Mouse (Mus musculus): ENCODE results near the gene Grid1. TPM values are rescaled to one million over a fixed set of nuclear protein-coding genes. Genes with fewer than 3 reads are reported as not detected.

Gene Grid1
- polyA plus RNA-seq, 1 experiment from 2014 or later = 1.5 TPM

DNA sequence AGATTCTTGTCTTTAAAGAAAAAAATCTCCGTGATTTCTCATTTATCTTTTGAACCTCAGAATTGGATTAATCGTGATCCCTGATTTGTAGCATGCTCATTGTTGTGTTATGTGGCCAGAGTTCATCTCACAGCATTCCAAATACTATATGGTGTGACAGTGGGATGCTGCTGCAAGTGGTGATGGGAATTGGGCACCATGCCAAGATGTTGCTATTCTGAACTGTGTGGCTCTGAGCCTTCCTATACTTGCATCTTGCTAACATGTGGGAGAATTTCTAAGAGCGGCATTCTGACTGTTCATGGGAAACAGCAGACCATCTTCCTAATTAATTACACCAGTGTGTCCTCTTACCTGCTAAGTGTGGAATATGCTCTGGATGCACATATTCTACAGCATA lies 332.5 kb downstream of the Grid1 start:
- Histone ChIP-seq H3K4me1 (no peaks in the 10 kb centered on the region), H3K4me2 (no peak overlapping the region), H3K9ac (no peak overlapping the region), H3K4me3 (replicated peaks) (no peak overlapping the region), H3K36me3 (replicated peaks) (no peaks in the 10 kb centered on the region), H3K27ac (no peak overlapping the region), H3K27me3 (no peaks in the 10 kb centered on the region), H3K9me3 (no peaks in the 10 kb centered on the region)
- no peak for ATAC-seq (ENCODE audit: low FRiP score)
- 83% methylated on average over 3 of the region's 3 CpGs for whole genome bisulfite sequencing

DNA sequence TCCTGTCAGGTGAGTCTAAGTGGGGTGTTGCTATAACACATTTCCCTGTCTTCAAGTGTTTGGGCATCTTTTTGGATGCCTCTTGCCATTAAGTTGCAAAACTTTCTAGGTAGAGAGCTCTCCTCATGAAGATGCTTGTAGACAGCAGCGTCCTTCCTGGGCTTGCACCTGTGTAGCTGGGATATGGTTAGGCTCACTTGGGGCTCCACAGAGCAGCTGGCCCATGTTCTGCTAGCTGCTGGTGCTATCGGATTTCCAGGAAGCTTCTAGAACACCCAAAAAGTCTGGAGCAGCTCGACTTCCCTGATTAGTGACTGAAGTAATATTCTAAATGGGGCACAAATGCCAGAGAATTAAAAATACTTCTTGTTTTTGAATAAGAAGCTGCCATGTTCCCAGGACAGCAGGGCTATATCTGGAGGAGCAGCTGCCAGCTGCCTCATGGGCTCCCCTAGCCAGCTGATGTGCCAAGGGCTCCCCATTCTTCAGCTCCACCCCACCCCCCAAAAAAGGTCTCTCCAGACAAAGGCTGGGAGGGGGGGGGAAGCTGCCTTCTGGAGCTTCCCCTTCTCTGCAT lies 333.9 kb downstream of the Grid1 start:
- Histone ChIP-seq H3K27ac (no peak overlapping the region), H3K4me3 (replicated peaks) (no peak overlapping the region), H3K36me3 (replicated peaks) (no peaks in the 10 kb centered on the region), H3K27me3 (no peaks in the 10 kb centered on the region), H3K9ac (no peak overlapping the region), H3K4me2 (no peak overlapping the region), H3K4me1 (no peaks in the 10 kb centered on the region), H3K9me3 (no peaks in the 10 kb centered on the region)
- WGBS = 74% methylated on average over 3 of the region's 3 CpGs
- no peak for ATAC-seq (ENCODE audit: low FRiP score)

GRCm38 (mm10) chr14:35154364-35154763 lies 334.5 kb downstream of the Grid1 start:
- Histone ChIP-seq H3K4me2 (no peak overlapping the region), H3K27ac (no peak overlapping the region), H3K4me1 (no peaks in the 10 kb centered on the region), H3K9me3 (no peaks in the 10 kb centered on the region), H3K9ac (no peak overlapping the region), H3K27me3 (no peaks in the 10 kb centered on the region), H3K36me3 (replicated peaks) (no peaks in the 10 kb centered on the region), H3K4me3 (replicated peaks) (no peak overlapping the region)
- 66% methylated on average over 3 of the region's 3 CpGs for WGBS
- no peak for ATAC-seq (ENCODE audit: low FRiP score)

GRCm38 (mm10) chr14:35157069-35157655 lies 337.3 kb downstream of the Grid1 start:
- 80% methylated on average over 7 of the region's 7 CpGs for WGBS
- Histone ChIP-seq H3K9ac (no peak overlapping the region), H3K36me3 (replicated peaks) (no peaks in the 10 kb centered on the region), H3K4me3 (replicated peaks) (no peak overlapping the region), H3K4me2 (no peak overlapping the region), H3K27ac (no peak overlapping the region), H3K4me1 (no peaks in the 10 kb centered on the region), H3K9me3 (no peaks in the 10 kb centered on the region), H3K27me3 (no peaks in the 10 kb centered on the region)
- 0 out of 2 replicates have a peak, but pooled peaks have one; percentile 9 for ATAC-seq (ENCODE audit: low FRiP score)

DNA sequence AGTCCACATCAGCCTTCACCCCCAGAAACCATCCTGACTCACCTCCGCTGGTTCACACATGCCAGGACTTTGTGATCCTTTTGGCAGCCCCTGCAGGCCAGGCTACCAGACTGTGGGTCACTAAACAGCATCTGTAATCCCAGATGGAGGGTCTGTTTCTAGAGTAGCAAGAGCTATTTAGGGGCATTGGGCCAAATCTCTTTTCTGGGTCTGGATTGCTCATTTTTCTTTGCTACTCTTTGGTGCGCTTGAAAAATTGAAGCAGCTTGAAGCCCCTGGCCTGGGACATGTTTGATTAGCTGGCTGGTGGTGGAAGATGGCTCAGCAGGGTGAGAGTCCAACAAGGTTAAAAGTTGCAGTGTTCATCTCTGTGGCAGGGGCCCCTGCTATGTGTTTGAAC lies 339.4 kb downstream of the Grid1 start:
- 88% methylated on average over 2 of the region's 2 CpGs for WGBS
- no peaks in the 10 kb centered on the region for H3K27me3 ChIP-seq
- H3K9me3 ChIP-seq = no peaks in the 10 kb centered on the region
- no peaks in the 10 kb centered on the region for H3K36me3 ChIP-seq (replicated peaks)
- no peak overlapping the region for H3K4me3 ChIP-seq (replicated peaks)
- no peak for ATAC-seq (ENCODE audit: low FRiP score)
- H3K4me1 ChIP-seq = no peaks in the 10 kb centered on the region
- no peak overlapping the region for H3K27ac ChIP-seq
- H3K4me2 ChIP-seq = no peak overlapping the region
- no peak overlapping the region for H3K9ac ChIP-seq

- H3K9me3 ChIP-seq = no peaks in the 10 kb centered on the region
- H3K36me3 ChIP-seq (replicated peaks) = no peaks in the 10 kb centered on the region
- no peaks in the 10 kb centered on the region for H3K4me1 ChIP-seq
- no peak overlapping the region for H3K4me2 ChIP-seq
- H3K9ac ChIP-seq = no peak overlapping the region
- H3K27ac ChIP-seq = no peak overlapping the region
- H3K4me3 ChIP-seq (replicated peaks) = no peak overlapping the region
- no peak for ATAC-seq (ENCODE audit: low FRiP score)
- WGBS = 84% methylated on average over 2 of the region's 2 CpGs
- no peaks in the 10 kb centered on the region for H3K27me3 ChIP-seq
Observed at GRCm38 (mm10) chr14:35167451-35167850, 347.5 kb downstream of the Grid1 start.

GRCm38 (mm10) chr14:35173861-35174260 lies 354.0 kb downstream of the Grid1 start:
- no peaks in the 10 kb centered on the region for H3K4me1 ChIP-seq

GRCm38 (mm10) chr14:35176021-35176420 lies 356.1 kb downstream of the Grid1 start:
- H3K36me3 ChIP-seq (replicated peaks) = no peaks in the 10 kb centered on the region
- H3K9me3 ChIP-seq = no peaks in the 10 kb centered on the region
- no peak overlapping the region for H3K9ac ChIP-seq
- H3K4me3 ChIP-seq (replicated peaks) = no peak overlapping the region
- ATAC-seq (ENCODE audit: low FRiP score) = no peak
- 92% methylated on average over 3 of the region's 3 CpGs for WGBS
- H3K4me2 ChIP-seq = no peak overlapping the region
- H3K27me3 ChIP-seq = no peaks in the 10 kb centered on the region
- H3K27ac ChIP-seq = no peak overlapping the region
- H3K4me1 ChIP-seq = no peaks in the 10 kb centered on the region

More at GRCm38 (mm10) chr14:35173861-35174260, 354.0 kb downstream of the Grid1 start:
- H3K27me3 ChIP-seq = no peaks in the 10 kb centered on the region
- ATAC-seq (ENCODE audit: low FRiP score) = no peak
- no peak overlapping the region for H3K9ac ChIP-seq
- 75% methylated on average over 1 of the region's 1 CpGs for WGBS
- H3K27ac ChIP-seq = no peak overlapping the region
- H3K36me3 ChIP-seq (replicated peaks) = no peaks in the 10 kb centered on the region
- H3K4me3 ChIP-seq (replicated peaks) = no peak overlapping the region
- no peaks in the 10 kb centered on the region for H3K9me3 ChIP-seq
- no peak overlapping the region for H3K4me2 ChIP-seq

- Histone ChIP-seq H3K9ac (no peak overlapping the region), H3K27me3 (no peaks in the 10 kb centered on the region), H3K4me3 (replicated peaks) (no peak overlapping the region), H3K27ac (no peak overlapping the region), H3K4me1 (no peaks in the 10 kb centered on the region), H3K9me3 (no peaks in the 10 kb centered on the region), H3K4me2 (no peak overlapping the region), H3K36me3 (replicated peaks) (no peaks in the 10 kb centered on the region)
- no peak for ATAC-seq (ENCODE audit: low FRiP score)
Observed at GRCm38 (mm10) chr14:35179076-35179475, 359.2 kb downstream of the Grid1 start.

GRCm38 (mm10) chr14:35185399-35185798 lies 365.5 kb downstream of the Grid1 start:
- Histone ChIP-seq H3K27ac (no peak overlapping the region), H3K4me2 (no peak overlapping the region), H3K9me3 (no peaks in the 10 kb centered on the region), H3K4me1 (no peaks in the 10 kb centered on the region), H3K9ac (no peak overlapping the region), H3K36me3 (replicated peaks) (no peaks in the 10 kb centered on the region), H3K27me3 (no peaks in the 10 kb centered on the region), H3K4me3 (replicated peaks) (no peak overlapping the region)
- no peak for ATAC-seq (ENCODE audit: low FRiP score)
- WGBS = 90% methylated on average over 1 of the region's 1 CpGs

DNA sequence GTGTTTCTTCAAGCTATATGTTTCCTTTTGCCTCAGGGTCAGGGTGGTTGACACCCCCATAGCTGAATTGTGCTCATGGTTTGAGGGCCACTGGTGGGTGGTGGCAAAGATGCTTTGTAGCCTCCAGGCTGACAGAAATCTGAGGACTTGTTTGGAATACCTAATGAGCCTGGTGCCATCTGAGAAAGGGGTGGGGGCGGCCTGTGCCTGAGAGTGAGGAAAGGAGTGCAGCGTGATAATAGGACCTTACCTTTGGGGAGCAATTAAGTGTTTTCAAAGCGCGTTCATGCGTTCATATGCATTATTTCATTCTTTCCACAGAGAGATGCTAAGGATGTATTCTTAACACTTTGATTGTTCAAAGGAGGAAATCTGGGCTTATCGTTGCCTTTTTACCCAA lies 372.3 kb downstream of the Grid1 start:
- no peak overlapping the region for H3K4me2 ChIP-seq
- no peak overlapping the region for H3K9ac ChIP-seq
- WGBS = 78% methylated on average over 6 of the region's 6 CpGs
- no peaks in the 10 kb centered on the region for H3K9me3 ChIP-seq
- H3K27me3 ChIP-seq = no peaks in the 10 kb centered on the region
- no peak overlapping the region for H3K27ac ChIP-seq
- 0 out of 2 replicates have a peak, but pooled peaks have one; percentile 23 for ATAC-seq (ENCODE audit: low FRiP score)
- H3K36me3 ChIP-seq (replicated peaks) = no peaks in the 10 kb centered on the region
- no peaks in the 10 kb centered on the region for H3K4me1 ChIP-seq
- H3K4me3 ChIP-seq (replicated peaks) = no peak overlapping the region

DNA sequence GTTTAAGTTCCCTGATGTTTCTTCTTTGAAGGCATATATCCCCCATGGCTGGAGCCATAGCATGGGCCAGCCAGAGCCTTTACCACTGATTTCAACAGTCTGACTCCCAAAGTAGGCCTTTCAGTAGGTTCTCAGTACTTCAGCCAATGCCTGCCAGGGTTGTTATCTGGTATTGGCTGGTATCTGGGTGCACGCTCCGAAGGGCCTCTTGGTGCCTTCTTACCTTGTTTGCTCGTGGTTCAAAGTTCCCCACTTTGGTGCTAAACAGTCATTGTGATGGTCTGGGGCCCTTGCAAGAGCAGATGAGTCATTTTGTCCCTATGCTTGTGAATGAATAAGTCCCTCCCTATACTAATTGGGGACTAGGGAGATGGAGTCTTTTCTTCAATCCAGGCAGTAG lies 377.5 kb downstream of the Grid1 start:
- Histone ChIP-seq H3K9ac (no peak overlapping the region), H3K27me3 (no peaks in the 10 kb centered on the region), H3K4me2 (no peak overlapping the region), H3K36me3 (replicated peaks) (no peaks in the 10 kb centered on the region), H3K4me3 (replicated peaks) (no peak overlapping the region), H3K4me1 (no peaks in the 10 kb centered on the region), H3K9me3 (no peaks in the 10 kb centered on the region), H3K27ac (no peak overlapping the region)
- ATAC-seq (ENCODE audit: low FRiP score) = no peak
- 87% methylated on average over 3 of the region's 3 CpGs for WGBS

- no peak overlapping the region for H3K9ac ChIP-seq
- H3K27ac ChIP-seq = no peak overlapping the region
- no peak overlapping the region for H3K4me3 ChIP-seq (replicated peaks)
- H3K4me1 ChIP-seq = no peaks in the 10 kb centered on the region
- no peak for ATAC-seq (ENCODE audit: low FRiP score)
- no peak overlapping the region for H3K4me2 ChIP-seq
- 78% methylated on average over 4 of the region's 4 CpGs for WGBS
- no peaks in the 10 kb centered on the region for H3K36me3 ChIP-seq (replicated peaks)
- H3K27me3 ChIP-seq = no peaks in the 10 kb centered on the region
- no peaks in the 10 kb centered on the region for H3K9me3 ChIP-seq
Observed at GRCm38 (mm10) chr14:35198447-35198846, 378.5 kb downstream of the Grid1 start.
